Mouse (Mus musculus) limb, embryonic 10.5 days (tissue): ENCODE data around the gene Rgsl1. TPM values are rescaled to one million over a fixed set of nuclear protein-coding genes. Genes with fewer than 3 reads are reported as not detected.
A peak's percentile ranks its signal among the peaks of the same experiment; 100 is the strongest.

ENCODE experiments used
- DNase-seq: peaks from one replicate; pipeline ENCODE4 v3.0.0-alpha.2; 2017; ENCODE audit warnings: low spot score
- H3K27ac ChIP-seq: fragments of 300-500 bp; sonication (generic); 2 replicates; pipeline ENCODE4 v1.5.1; 2016; ENCODE audit warnings: mild to moderate bottlenecking
- H3K27me3 ChIP-seq: fragments of 300-500 bp; sonication (generic); 2 replicates; pipeline ENCODE4 v1.6.1; 2016; ENCODE audit warnings: low read depth, mild to moderate bottlenecking; ENCODE audit not compliant: poor library complexity, severe bottlenecking
- H3K36me3 ChIP-seq: fragments of 300-500 bp; sonication (generic); 2 replicates; pipeline ENCODE4 v1.6.1; 2016; ENCODE audit warnings: mild to moderate bottlenecking, moderate library complexity
- H3K4me1 ChIP-seq: fragments of 300-500 bp; sonication (generic); 2 replicates; pipeline ENCODE4 v1.6.1; 2016
- H3K4me3 ChIP-seq: fragments of 300-500 bp; sonication (generic); 2 replicates; pipeline ENCODE4 v1.5.1; 2016; ENCODE audit warnings: mild to moderate bottlenecking, moderate library complexity
- H3K9me3 ChIP-seq: fragments of 300-500 bp; sonication (generic); replicated peaks from 2 replicates; pipeline ENCODE4 v1.6.1; 2016; ENCODE audit warnings: mild to moderate bottlenecking
- WGBS: fragments of 180-500 bp; shearing (Covaris S2); methylation state at CpG from one replicate; pipeline ENCODE4 v1.1.7; 2016; 5-methylcytosine and 5-hydroxymethylcytosine counted together
- polyA plus RNA-seq: library from polyadenylated mRNA; unstranded; fragments of >200 nt; fragmentation: Nextera tagmentation; extraction: Ambion mirVana; gene quantifications from 2 replicates; pipeline ENCODE4 v1.2.1, GENCODE M21; 2016

Rgsl1 gene
- polyA plus RNA-seq, 1 experiment from 2014 or later = not detected

- DNase-seq = no peak
- Histone ChIP-seq H3K9me3 (no peaks in the 10 kb centered on the region), H3K27ac (no peak overlapping the region), H3K4me3 (no peak overlapping the region), H3K27me3 (0 out of 2 replicates have a peak, but pooled peaks cover 9% of the 10 kb centered on the region), H3K4me1 (peaks cover 22% of the 10 kb centered on the region), H3K36me3 (0 out of 2 replicates have a peak, but pooled peaks cover 5% of the 10 kb centered on the region)
- 84% methylated on average over 12 of the region's 12 CpGs for WGBS
Measured at GRCm38 (mm10) chr1:153747861-153748530, 95.9 kb downstream of the Rgsl1 start.

- Histone ChIP-seq H3K4me3 (no peak overlapping the region), H3K36me3 (0 out of 2 replicates have a peak, but pooled peaks cover 5% of the 10 kb centered on the region), H3K4me1 (peaks cover 18% of the 10 kb centered on the region), H3K27me3 (peaks cover 13% of the 10 kb centered on the region), H3K9me3 (no peaks in the 10 kb centered on the region), H3K27ac (no peak overlapping the region)
- 5% methylated on average over 12 of the region's 12 CpGs for WGBS
- peak; percentile 83 for DNase-seq
Measured at GRCm38 (mm10) chr1:153746728-153747127, 97.2 kb downstream of the Rgsl1 start.

GRCm38 (mm10) chr1:153746119-153746670 is 97.7 kb downstream of the Rgsl1 start:
- Histone ChIP-seq H3K27ac (no peak overlapping the region), H3K4me3 (no peak overlapping the region), H3K27me3 (peaks cover 18% of the 10 kb centered on the region), H3K4me1 (peaks cover 17% of the 10 kb centered on the region), H3K36me3 (0 out of 2 replicates have a peak, but pooled peaks cover 5% of the 10 kb centered on the region), H3K9me3 (no peaks in the 10 kb centered on the region)
- no peak for DNase-seq
- WGBS = 87% methylated on average over 14 of the region's 14 CpGs

- Histone ChIP-seq H3K36me3 (0 out of 2 replicates have a peak, but pooled peaks cover 5% of the 10 kb centered on the region), H3K27ac (no peak overlapping the region), H3K9me3 (no peaks in the 10 kb centered on the region), H3K4me3 (no peak overlapping the region), H3K4me1 (peaks cover 23% of the 10 kb centered on the region), H3K27me3 (peaks cover 54% of the 10 kb centered on the region)
- WGBS = 64% methylated on average over 11 of the region's 11 CpGs
- peak; percentile 82 for DNase-seq
Measured at GRCm38 (mm10) chr1:153742374-153743155, 101.4 kb downstream of the Rgsl1 start.

GRCm38 (mm10) chr1:153741551-153742316 is 102.2 kb downstream of the Rgsl1 start:
- no peak for DNase-seq
- peaks cover 31% of the 10 kb centered on the region for H3K4me1 ChIP-seq
- 0 out of 2 replicates have a peak, but pooled peaks cover 5% of the 10 kb centered on the region for H3K36me3 ChIP-seq
- H3K4me3 ChIP-seq = peak overlapping the region; percentile 53; the same call in 1 of the 2 replicates
- H3K27ac ChIP-seq = no peak overlapping the region
- 76% methylated on average over 18 of the region's 18 CpGs for WGBS
- H3K27me3 ChIP-seq = peaks cover 61% of the 10 kb centered on the region
- H3K9me3 ChIP-seq = no peaks in the 10 kb centered on the region

GRCm38 (mm10) chr1:153740775-153741400 is 103.1 kb downstream of the Rgsl1 start:
- WGBS = 31% methylated on average over 12 of the region's 12 CpGs

GRCm38 (mm10) chr1:153740145-153740544 is 103.8 kb downstream of the Rgsl1 start, which contains the start of gene Rgs16:
Gene Rgs16 (plus strand): TSS chr1:153740349.
- WGBS = 1% methylated on average over 28 of the region's 28 CpGs
- H3K4me3 ChIP-seq = peak within 1 kb of the TSS; percentile 53
- H3K4me1 ChIP-seq = peaks cover 33% of the 10 kb centered on the region
- H3K9me3 ChIP-seq = no peaks in the 10 kb centered on the region
- 0 out of 2 replicates have a peak, but pooled peaks cover 5% of the 10 kb centered on the region for H3K36me3 ChIP-seq
- peaks cover 63% of the 10 kb centered on the region for H3K27me3 ChIP-seq
- peak; percentile 85 for DNase-seq
- peak within 1 kb of the TSS; percentile 62 for H3K27ac ChIP-seq

More at GRCm38 (mm10) chr1:153740775-153741400, 103.1 kb downstream of the Rgsl1 start:
- no peaks in the 10 kb centered on the region for H3K9me3 ChIP-seq
- H3K4me3 ChIP-seq = peak overlapping the region; percentile 53
- H3K27me3 ChIP-seq = peaks cover 63% of the 10 kb centered on the region
- H3K27ac ChIP-seq = peak overlapping the region; percentile 62; the same call in 1 of the 2 replicates
- DNase-seq = no peak
- peaks cover 33% of the 10 kb centered on the region for H3K4me1 ChIP-seq
- 0 out of 2 replicates have a peak, but pooled peaks cover 5% of the 10 kb centered on the region for H3K36me3 ChIP-seq

- no peak for DNase-seq
- WGBS = 20% methylated on average over 13 of the region's 13 CpGs
- peaks cover 33% of the 10 kb centered on the region for H3K4me1 ChIP-seq
Measured at GRCm38 (mm10) chr1:153739437-153740015, 104.4 kb downstream of the Rgsl1 start.

GRCm38 (mm10) chr1:153737101-153738085 is 106.5 kb downstream of the Rgsl1 start:
- Histone ChIP-seq H3K27ac (no peak overlapping the region), H3K9me3 (no peaks in the 10 kb centered on the region), H3K4me1 (peaks cover 50% of the 10 kb centered on the region), H3K4me3 (no peak overlapping the region), H3K36me3 (no peaks in the 10 kb centered on the region), H3K27me3 (peaks cover 61% of the 10 kb centered on the region)
- no peak for DNase-seq
- 58% methylated on average over 9 of the region's 9 CpGs for WGBS

More at GRCm38 (mm10) chr1:153739437-153740015, 104.4 kb downstream of the Rgsl1 start:
- H3K27ac ChIP-seq = no peak overlapping the region
- peak overlapping the region; percentile 53 for H3K4me3 ChIP-seq
- H3K9me3 ChIP-seq = no peaks in the 10 kb centered on the region
- 0 out of 2 replicates have a peak, but pooled peaks cover 5% of the 10 kb centered on the region for H3K36me3 ChIP-seq
- H3K27me3 ChIP-seq = peaks cover 63% of the 10 kb centered on the region

GRCm38 (mm10) chr1:153736096-153736495 is 107.8 kb downstream of the Rgsl1 start:
- WGBS = 76% methylated on average over 6 of the region's 6 CpGs
- no peaks in the 10 kb centered on the region for H3K9me3 ChIP-seq
- H3K27me3 ChIP-seq = peaks cover 51% of the 10 kb centered on the region
- no peaks in the 10 kb centered on the region for H3K36me3 ChIP-seq
- no peak for DNase-seq
- H3K4me1 ChIP-seq = peaks cover 50% of the 10 kb centered on the region
- H3K27ac ChIP-seq = no peak overlapping the region; the same call in 1 of the 2 replicates
- H3K4me3 ChIP-seq = no peak overlapping the region
